ENCODE assay signal across 23 mouse cellular contexts in genomic region chr10:101771157-101771556, GRCm38 (mm10).
A peak's percentile ranks its signal among the peaks of the same experiment; 100 is the strongest.
DNase-seq lines count a peak whose midpoint lies in the region; ATAC-seq and TF ChIP-seq lines count a peak whose summit lies in the region.
"Had no signal": no experiment of that assay in that cellular context is flagged by ENCODE, and none has a peak within 500 bp of the region (broad histone marks: within the 10 kb centered on the region; RNA-seq: fewer than 3 reads in every experiment).

No protein-coding gene starts in this region.

- TF ChIP-seq CTCF in forebrain, postnatal 0 days (IDR thresholded peaks at IDR 0.05; ENCODE audit: low read depth) = no peak

- H3K9ac ChIP-seq in forebrain, embryonic 13.5 days = no peak overlapping the region
- no peak overlapping the region for H3K9ac ChIP-seq in forebrain, embryonic 15.5 days (replicated peaks)
- H3K9ac ChIP-seq in forebrain, embryonic 11.5 days (ENCODE audit: low read length) = no peak overlapping the region
- H3K9ac ChIP-seq in forebrain, postnatal 0 days = no peak overlapping the region
- H3K9ac ChIP-seq: embryonic facial prominence, embryonic 12.5 days had no signal

- H3K36me3 ChIP-seq in forebrain, embryonic 13.5 days (ENCODE audit: poor library complexity, severe bottlenecking) = no peaks in the 10 kb centered on the region
- H3K36me3 ChIP-seq in forebrain, embryonic 10.5 days (replicated peaks) = no peaks in the 10 kb centered on the region
- no peaks in the 10 kb centered on the region for H3K36me3 ChIP-seq in forebrain, embryonic 15.5 days
- no peaks in the 10 kb centered on the region for H3K36me3 ChIP-seq in forebrain, embryonic 11.5 days (ENCODE audit: control insufficient read depth, insufficient read depth, low read length)
- H3K36me3 ChIP-seq in forebrain, postnatal 0 days (ENCODE audit: insufficient read depth) = no peaks in the 10 kb centered on the region
- H3K36me3 ChIP-seq: embryonic facial prominence, embryonic 10.5 days; embryonic facial prominence, embryonic 12.5 days; G1E had no signal

- no peaks in the 10 kb centered on the region for H3K9me3 ChIP-seq in forebrain, embryonic 13.5 days (replicated peaks)
- no peaks in the 10 kb centered on the region for H3K9me3 ChIP-seq in forebrain, embryonic 10.5 days
- H3K9me3 ChIP-seq in forebrain, embryonic 15.5 days = no peaks in the 10 kb centered on the region
- H3K9me3 ChIP-seq in forebrain, embryonic 11.5 days (ENCODE audit: control insufficient read depth, low read length) = no peaks in the 10 kb centered on the region
- H3K9me3 ChIP-seq in forebrain, postnatal 0 days (ENCODE audit: low read length) = no peaks in the 10 kb centered on the region
- H3K9me3 ChIP-seq: embryonic facial prominence, embryonic 10.5 days; embryonic facial prominence, embryonic 12.5 days; G1E had no signal

- no peaks in the 10 kb centered on the region for H3K4me1 ChIP-seq in forebrain, embryonic 13.5 days
- no peaks in the 10 kb centered on the region for H3K4me1 ChIP-seq in forebrain, embryonic 10.5 days
- H3K4me1 ChIP-seq in forebrain, embryonic 15.5 days = no peaks in the 10 kb centered on the region
- no peaks in the 10 kb centered on the region for H3K4me1 ChIP-seq in forebrain, embryonic 11.5 days (replicated peaks; ENCODE audit: control insufficient read depth, insufficient read depth, low read length)
- no peaks in the 10 kb centered on the region for H3K4me1 ChIP-seq in forebrain, postnatal 0 days (ENCODE audit: insufficient read depth)
- H3K4me1 ChIP-seq: embryonic facial prominence, embryonic 10.5 days; embryonic facial prominence, embryonic 12.5 days had no signal

- H3K27ac ChIP-seq in forebrain, embryonic 13.5 days = no peak overlapping the region
- no peak overlapping the region for H3K27ac ChIP-seq in forebrain, embryonic 10.5 days
- H3K27ac ChIP-seq in forebrain, embryonic 15.5 days (replicated peaks) = no peak overlapping the region
- H3K27ac ChIP-seq in forebrain, embryonic 11.5 days (ENCODE audit: low read depth, low read length) = no peak overlapping the region
- H3K27ac ChIP-seq in forebrain, postnatal 0 days (ENCODE audit: low read depth, low read length) = no peak overlapping the region
- H3K27ac ChIP-seq: embryonic facial prominence, embryonic 10.5 days; embryonic facial prominence, embryonic 12.5 days had no signal

- H3K4me3 ChIP-seq in forebrain, embryonic 13.5 days = no peak overlapping the region
- no peak overlapping the region for H3K4me3 ChIP-seq in forebrain, embryonic 10.5 days
- H3K4me3 ChIP-seq in forebrain, embryonic 15.5 days = no peak overlapping the region
- H3K4me3 ChIP-seq in forebrain, embryonic 11.5 days (ENCODE audit: low read depth, low read length) = no peak overlapping the region
- H3K4me3 ChIP-seq in forebrain, postnatal 0 days (ENCODE audit: low read depth, low read length) = no peak overlapping the region
- H3K4me3 ChIP-seq: embryonic facial prominence, embryonic 10.5 days; embryonic facial prominence, embryonic 12.5 days had no signal

- no peaks in the 10 kb centered on the region for H3K27me3 ChIP-seq in forebrain, embryonic 13.5 days
- no peaks in the 10 kb centered on the region for H3K27me3 ChIP-seq in forebrain, embryonic 10.5 days (ENCODE audit: poor library complexity, severe bottlenecking)
- no peaks in the 10 kb centered on the region for H3K27me3 ChIP-seq in forebrain, embryonic 15.5 days
- H3K27me3 ChIP-seq in forebrain, embryonic 11.5 days (ENCODE audit: control insufficient read depth, insufficient read depth, low read length) = no peaks in the 10 kb centered on the region
- H3K27me3 ChIP-seq in forebrain, postnatal 0 days (ENCODE audit: insufficient read depth, low read length) = no peaks in the 10 kb centered on the region
- H3K27me3 ChIP-seq: CH12.LX; embryonic facial prominence, embryonic 12.5 days; Patski had no signal

- peak; percentile 13 to 22 for DNase-seq in cerebellum, postnatal 10 days
- no peak for DNase-seq in cerebellum, adult 9-11 months
- no peak for DNase-seq in forebrain, embryonic 10.5 days (ENCODE audit: extremely low spot score, low spot score)
- DNase-seq in forebrain, embryonic 11.5 days (ENCODE audit: low spot score) = no peak
- peak; percentile 3 for DNase-seq in forebrain, postnatal 0 days
- DNase-seq: adrenal gland, adult 8-10 months; adrenal gland, postnatal 14 days; adrenal gland, postnatal 36 days; B cell, adult 2 months; cerebellum, adult 11 months; cerebellum, adult 9-10 months; cerebellum, postnatal 36 days; embryo, embryonic 11 days had no signal

- no peak overlapping the region for H3K4me2 ChIP-seq in forebrain, embryonic 13.5 days
- no peak overlapping the region for H3K4me2 ChIP-seq in forebrain, embryonic 15.5 days (replicated peaks)
- no peak overlapping the region for H3K4me2 ChIP-seq in forebrain, embryonic 11.5 days (ENCODE audit: low read depth, low read length, severe bottlenecking)
- no peak overlapping the region for H3K4me2 ChIP-seq in forebrain, postnatal 0 days (ENCODE audit: low read depth)
- H3K4me2 ChIP-seq: embryonic facial prominence, embryonic 12.5 days had no signal

- 81% methylated on average over 4 of the region's 4 CpGs for WGBS in forebrain, embryonic 13.5 days
- WGBS in forebrain, embryonic 10.5 days = 90% methylated on average over 4 of the region's 4 CpGs
- WGBS in forebrain, embryonic 15.5 days = 58% methylated on average over 4 of the region's 4 CpGs
- WGBS in forebrain, embryonic 11.5 days = 79% methylated on average over 4 of the region's 4 CpGs
- 47% methylated on average over 4 of the region's 4 CpGs for WGBS in forebrain, postnatal 0 days

- peak; percentile 70; the same call in 1 of the 2 replicates for ATAC-seq in forebrain, embryonic 13.5 days
- ATAC-seq in forebrain, embryonic 15.5 days (replicated peaks) = peak; percentile 73; the same call in 1 of the 2 replicates
- ATAC-seq in forebrain, embryonic 11.5 days (replicated peaks; ENCODE audit: low FRiP score) = no peak
- no peak for ATAC-seq in forebrain, postnatal 0 days
- ATAC-seq in inflammation-experienced regulatory T-cells, adult 6 months = no peak
- ATAC-seq: activated CD4-positive, CD25-positive, alpha-beta regulatory T cell, adult 4 months; CD4-positive, CD25-positive, alpha-beta regulatory T cell, adult 4 months; Patski had no signal

Comparison
In these comparisons a context has a peak if more than half of its experiments do, and no peak if none do; other contexts are left out.
1. DNase-seq: peak in cerebellum, postnatal 10 days (2 of 2) and forebrain, postnatal 0 days (single experiment); none in cerebellum, adult 9-11 months (single experiment), forebrain, embryonic 10.5 days (single experiment) and forebrain, embryonic 11.5 days (single experiment).
2. ATAC-seq: peak in forebrain, embryonic 13.5 days (single experiment) and forebrain, embryonic 15.5 days (single experiment); none in forebrain, embryonic 11.5 days (single experiment), forebrain, postnatal 0 days (single experiment) and inflammation-experienced regulatory T-cells, adult 6 months (single experiment).